Mouse (Mus musculus) gonadal fat pad, adult 2 months (tissue): ENCODE data around the gene Kcnmb2. TPM values are rescaled to one million over a fixed set of nuclear protein-coding genes. Genes with fewer than 3 reads are reported as not detected.

ENCODE experiments used
- DNase-seq: peaks from one replicate; pipeline ENCODE4 v3.0.0-alpha.2; 2012; ENCODE audit warnings: low read depth
- polyA plus RNA-seq: library from polyadenylated mRNA; depleted of rRNA; stranded (reverse); fragments of >200 nt; gene quantifications from 2 replicates; pipeline ENCODE4 v1.2.3, GENCODE M21; 2012

Gene Kcnmb2
- polyA plus RNA-seq, 1 experiment = 0.08 TPM

DNA sequence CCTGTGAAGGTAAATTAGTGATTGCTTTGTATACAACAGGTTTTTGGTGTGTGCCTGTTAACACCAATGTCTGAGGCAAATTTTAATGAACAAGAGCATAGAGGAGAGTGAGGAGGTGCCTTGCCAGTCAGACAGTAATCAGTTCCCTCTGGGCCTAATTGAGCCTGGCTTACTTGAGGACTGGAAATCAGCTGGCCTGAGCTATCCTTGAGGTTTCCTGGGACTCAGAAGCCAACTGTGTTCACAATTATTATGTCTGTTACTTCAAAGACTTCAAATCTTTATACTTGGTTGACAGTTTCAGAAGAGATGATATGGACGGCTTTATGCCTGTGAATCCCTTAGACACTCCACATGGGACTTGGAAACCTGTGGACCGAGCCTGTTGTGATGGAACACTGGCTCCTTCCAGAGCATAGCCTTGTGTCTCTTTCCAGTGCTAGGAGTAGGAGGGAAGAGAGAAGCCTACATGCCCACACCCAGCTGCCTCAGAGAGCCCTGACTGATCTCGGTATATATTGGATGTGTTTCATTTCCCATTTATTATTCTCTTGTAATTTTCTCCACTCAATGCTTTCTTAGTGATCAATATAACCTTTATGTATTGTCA lies 230.2 kb downstream of the Kcnmb2 start:
- no peak for DNase-seq

DNA sequence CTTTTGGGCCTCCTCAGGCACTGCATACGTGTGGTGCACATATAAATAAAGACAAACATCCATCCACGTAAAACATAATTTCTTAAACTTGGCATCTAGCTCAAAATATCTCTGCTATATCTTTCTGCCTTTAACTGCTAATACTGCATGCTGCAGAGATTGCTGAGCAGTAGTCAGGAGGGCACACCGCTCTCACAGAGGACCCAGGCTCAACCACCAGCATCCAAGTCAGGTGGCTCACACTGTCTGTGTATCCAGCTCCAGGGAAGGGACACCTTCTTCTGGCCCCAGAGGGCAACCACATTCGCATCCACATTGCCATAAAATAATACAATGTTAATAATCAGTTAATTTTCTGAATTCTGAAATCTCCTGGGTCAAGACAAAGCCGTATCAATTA lies 241.9 kb downstream of the Kcnmb2 start:
- DNase-seq = no peak

DNA sequence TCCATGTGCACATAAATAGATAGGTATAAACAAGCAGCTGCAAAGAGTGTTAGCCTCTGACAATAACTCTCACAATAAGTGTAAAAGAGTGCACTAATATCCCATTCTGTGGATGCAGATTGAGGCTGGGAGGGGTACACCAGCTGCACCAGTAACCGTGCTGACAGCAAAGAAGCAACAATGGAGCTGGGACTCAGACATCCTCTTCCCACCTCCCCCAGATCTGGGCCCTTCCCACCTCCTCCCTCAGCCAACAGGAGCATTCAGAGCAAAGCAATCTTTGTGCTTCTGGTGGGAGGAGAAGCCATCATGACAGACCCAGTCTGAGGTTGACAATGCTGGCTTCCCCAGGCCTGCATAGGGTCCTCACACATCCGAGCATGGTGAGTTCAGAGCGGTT lies 242.3 kb downstream of the Kcnmb2 start:
- DNase-seq = no peak

DNA sequence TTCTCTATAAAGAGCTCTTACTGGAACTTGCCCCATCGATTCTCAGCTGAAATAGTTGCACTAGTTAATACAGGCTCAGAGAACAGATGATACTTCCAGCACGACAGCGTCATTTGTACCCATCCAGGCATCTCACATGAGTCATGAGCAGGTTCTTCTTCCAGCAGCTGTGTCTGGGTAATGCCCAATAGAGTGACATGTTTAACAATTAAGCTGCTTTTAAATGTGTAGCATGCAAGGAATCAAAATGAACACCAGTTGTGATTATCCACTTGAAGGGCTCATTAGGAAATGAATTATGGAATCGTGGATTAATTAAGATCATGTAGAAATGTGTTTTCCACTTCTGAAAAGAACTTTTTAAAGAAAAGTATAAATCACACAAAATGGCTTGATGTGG lies 245.4 kb downstream of the Kcnmb2 start:
- DNase-seq = no peak

DNA sequence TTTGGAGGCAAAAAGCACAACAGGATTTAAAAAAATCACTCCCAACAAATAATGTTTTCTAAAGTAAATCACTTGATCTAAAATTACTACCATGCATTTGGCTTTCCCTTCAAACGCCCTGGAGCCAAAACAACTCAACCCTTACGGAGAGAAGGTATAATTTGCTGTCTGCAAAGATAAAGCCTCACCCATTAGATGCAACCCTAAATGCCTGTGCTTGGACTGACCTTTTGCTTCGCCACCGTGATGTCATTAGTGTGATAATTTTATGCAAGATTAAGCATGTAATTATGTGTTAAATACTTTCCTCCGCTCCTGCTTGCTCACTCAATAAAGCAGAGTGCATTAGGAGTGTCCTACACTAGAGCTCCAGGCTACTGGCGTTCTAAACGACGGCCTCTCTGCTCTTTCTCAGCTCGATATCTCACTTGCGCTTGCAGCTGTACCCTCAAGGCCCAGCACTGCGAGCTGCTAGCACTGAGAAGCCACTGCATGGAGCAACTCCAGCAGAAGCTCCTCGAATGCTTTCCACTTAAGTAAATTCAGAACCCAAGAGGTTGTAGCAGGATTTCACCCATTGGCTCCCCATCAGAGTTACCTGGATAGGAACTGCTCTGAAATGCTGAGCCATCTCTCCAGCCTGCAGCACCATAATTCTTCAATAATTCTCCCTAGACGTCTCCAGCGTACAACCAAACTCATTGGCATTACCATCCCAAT lies 247.7 kb downstream of the Kcnmb2 start:
- DNase-seq = no peak

DNA sequence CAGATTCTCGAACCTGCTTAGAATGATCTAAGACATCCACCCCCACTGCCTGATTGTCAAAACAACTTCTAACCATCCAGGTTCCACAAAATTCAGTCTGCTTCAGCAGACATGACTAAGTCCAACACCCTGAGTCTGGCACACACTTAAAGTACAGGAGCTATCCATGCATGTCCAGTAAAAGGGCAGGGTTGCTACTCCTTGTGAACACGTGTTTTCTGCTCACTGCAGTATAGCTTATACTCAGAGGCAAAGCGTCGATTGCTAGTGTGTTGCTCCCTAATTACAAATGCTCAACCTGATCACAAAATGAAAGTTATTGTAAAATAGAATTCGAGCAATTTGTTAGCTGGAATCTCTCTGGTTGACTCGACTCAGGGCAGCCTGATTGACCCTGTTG lies 278.2 kb downstream of the Kcnmb2 start:
- DNase-seq = no peak

DNA sequence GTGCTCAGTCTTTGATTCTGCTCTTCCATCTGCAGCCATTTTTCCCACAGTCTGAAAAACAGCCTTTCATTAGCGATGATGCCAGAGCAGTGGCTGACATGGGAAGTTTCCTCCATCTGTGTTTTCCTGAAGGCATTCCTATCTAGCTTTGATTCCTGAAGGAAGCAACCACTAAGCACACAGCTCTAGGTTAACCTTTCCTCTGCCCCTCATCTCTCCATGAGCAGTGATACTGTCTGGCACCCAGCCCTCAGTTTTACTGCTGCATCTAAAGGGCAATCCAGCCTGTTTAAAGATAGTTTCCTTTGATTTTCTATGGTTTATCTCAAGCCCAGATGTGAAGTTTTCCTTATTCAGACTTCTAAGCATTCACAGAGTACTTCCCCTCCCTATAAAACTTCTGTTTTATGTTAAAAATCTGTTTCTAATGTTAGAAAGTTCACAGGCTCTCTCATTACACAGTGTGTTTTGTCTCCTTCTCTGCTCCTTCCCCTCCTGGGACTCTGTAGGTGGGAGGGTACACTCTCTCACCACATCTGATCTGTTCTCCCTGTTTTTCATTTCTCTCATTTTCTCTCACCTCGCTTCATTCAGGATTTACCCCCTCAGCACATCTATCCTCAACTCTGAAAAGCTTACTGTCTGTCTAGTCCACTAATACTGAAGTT lies 283.7 kb downstream of the Kcnmb2 start:
- no peak for DNase-seq

DNA sequence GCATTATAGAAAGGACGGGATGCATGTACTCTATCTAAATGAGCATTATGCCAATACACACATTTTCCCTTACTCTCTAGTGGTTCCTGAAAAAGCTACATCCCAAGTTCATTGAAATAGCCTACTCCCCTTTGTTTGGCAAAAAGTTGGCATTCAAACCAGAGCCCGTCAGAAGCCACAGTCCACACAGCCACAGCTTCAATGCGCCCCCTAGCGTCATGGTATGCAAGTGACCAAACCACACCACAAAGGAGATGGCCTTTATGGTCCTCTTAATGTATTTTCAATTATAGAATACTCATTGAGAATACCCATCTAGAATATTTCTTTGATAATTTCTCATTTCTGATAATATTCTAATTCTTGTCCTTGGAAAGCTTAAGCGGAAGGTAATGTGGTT lies 286.2 kb downstream of the Kcnmb2 start:
- DNase-seq = no peak

DNA sequence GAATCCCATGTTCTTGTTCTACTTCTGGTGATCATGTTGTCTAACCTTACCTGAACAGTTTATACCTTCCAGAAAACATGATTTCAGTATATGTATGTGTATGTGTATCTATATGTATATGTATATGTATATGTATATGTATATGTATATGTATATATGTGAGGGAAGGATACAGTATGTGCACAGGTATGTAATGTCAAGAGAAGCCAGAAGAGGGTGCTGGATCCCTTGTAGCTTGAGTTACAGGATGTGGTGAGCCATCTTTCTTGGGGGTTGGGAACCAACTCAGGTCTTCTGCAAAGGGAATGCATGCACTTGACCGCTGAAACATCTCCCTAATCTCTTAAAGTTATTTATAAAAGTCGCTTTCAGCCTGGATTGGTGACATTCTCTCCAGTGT lies 286.6 kb downstream of the Kcnmb2 start:
- DNase-seq = no peak

DNA sequence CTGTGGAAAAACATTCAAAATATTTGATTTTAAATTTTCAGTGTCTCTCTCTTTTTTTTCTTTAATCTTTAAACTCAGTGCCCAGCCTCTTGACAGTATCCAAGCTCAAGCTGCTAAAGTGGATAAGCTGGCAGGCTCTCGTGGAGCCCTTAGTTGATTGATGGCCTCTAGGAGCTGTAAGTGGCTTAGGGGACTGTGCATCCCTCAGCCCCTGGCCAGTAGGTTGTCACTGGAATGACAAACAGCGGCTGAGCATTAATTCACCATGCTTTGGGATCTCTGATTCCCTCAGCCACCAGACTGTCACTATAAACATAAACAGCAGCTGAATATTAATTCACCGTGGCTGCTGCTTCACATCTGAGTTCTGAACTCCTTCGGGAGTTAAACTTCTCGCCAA lies 287.6 kb downstream of the Kcnmb2 start:
- no peak for DNase-seq

DNA sequence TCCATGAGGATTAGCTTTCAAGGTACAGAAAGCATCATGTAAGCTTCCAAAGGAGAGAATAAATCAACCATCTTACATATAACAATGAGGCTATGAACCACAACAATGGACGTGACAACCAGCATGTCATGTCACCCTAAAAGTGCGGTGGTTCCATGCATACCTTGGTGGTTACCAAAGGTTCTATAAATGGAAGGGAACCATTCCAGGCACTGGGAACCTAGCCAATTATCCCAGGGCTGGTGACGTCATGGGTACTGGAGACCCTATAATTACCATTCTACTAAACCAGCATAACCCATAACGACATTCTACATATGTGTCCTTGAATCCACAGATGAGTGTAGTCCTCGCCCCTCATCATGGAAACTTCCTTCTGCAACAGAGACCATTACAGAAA lies 291.7 kb downstream of the Kcnmb2 start:
- DNase-seq = no peak

DNA sequence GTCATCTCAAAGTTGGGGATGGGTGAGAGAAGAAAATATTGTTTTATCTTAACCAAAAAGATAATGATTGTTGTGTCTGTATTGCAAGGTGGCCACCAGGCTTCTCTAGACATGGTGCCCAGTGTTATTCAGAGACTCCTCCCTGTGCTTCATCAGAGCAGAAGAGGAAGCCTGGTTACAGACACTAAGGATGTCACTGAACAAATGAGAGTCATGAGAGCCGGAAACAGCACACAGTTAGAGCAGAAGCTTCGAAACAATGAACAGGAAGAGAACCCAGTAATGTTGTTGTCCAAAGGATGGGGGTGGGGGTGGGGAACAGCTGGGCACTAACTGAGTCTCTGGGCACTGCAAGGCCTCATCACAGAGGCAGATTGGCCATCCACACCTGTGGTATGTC lies 324.4 kb downstream of the Kcnmb2 start:
- no peak for DNase-seq

DNA sequence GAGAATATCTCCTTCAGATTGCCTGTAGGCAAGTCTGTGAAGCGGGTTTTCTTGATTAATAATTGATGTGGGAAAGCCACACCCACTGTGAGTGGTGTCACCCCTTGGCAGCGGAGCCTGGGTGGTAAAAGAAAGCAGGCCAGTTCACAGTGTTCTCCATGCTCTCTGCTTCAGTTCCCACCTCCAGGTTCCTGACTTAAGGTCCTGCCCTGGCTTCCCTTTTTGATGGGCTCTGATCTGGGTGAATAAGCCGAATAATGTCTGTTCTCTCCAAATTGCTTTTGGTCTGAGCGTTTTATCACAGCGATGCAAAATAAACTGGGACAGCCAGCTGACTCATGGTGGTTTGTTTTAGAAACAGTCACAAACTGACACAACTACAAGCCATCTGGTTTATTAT lies 334.5 kb downstream of the Kcnmb2 start:
- no peak for DNase-seq
